Mouse (Mus musculus) C2C12 (cell line): Measurements from ENCODE around the gene Synpr. TPM values are rescaled to one million over a fixed set of nuclear protein-coding genes. Genes with fewer than 3 reads are reported as not detected.

ENCODE experiments used
- H3K27me3 ChIP-seq: one replicate; pipeline ENCODE4 v1.6.1; 2011; ENCODE audit not compliant: control insufficient read depth, insufficient read depth, insufficient read length
- H3K36me3 ChIP-seq: one replicate; pipeline ENCODE4 v1.6.1; 2011; ENCODE audit not compliant: control insufficient read depth, insufficient read depth
- H3K4me3 ChIP-seq: one replicate; pipeline ENCODE4 v1.5.1; 2011; ENCODE audit warnings: mild to moderate bottlenecking, control low read depth; ENCODE audit not compliant: poor library complexity, insufficient read depth, severe bottlenecking
- H3K79me2 ChIP-seq: one replicate; pipeline ENCODE4 v1.6.1; 2011; ENCODE audit not compliant: control insufficient read depth, insufficient read depth
- H3K79me3 ChIP-seq: one replicate; pipeline ENCODE4 v1.6.1; 2011; ENCODE audit warnings: low read depth, control low read depth
- H3ac ChIP-seq: one replicate; pipeline ENCODE3; 2011; ENCODE audit warnings: low read depth; ENCODE audit not compliant: control insufficient read depth, insufficient read length
- CEBPB ChIP-seq: IDR thresholded peaks from one replicate; pipeline ENCODE4 v1.6.1; 2011; ENCODE audit warnings: low read depth, mild to moderate bottlenecking, control low read depth, moderate library complexity
- CTCF ChIP-seq: IDR thresholded peaks from one replicate; pipeline ENCODE4 v1.5.1; 2011; ENCODE audit not compliant: control insufficient read depth, insufficient read depth, insufficient read length
- FOSL1 ChIP-seq: IDR thresholded peaks from one replicate; pipeline ENCODE4 v1.8.0; 2011; ENCODE audit warnings: mild to moderate bottlenecking, low read length; ENCODE audit not compliant: poor library complexity, insufficient read depth, severe bottlenecking
- MAX ChIP-seq: IDR thresholded peaks from one replicate; pipeline ENCODE4 v1.6.1; 2011; ENCODE audit warnings: mild to moderate bottlenecking, control low read depth
- MYOD1 ChIP-seq: IDR thresholded peaks from one replicate; pipeline ENCODE4 v1.6.1; 2011; ENCODE audit warnings: low read depth; ENCODE audit not compliant: control insufficient read depth, insufficient read length
- MYOG ChIP-seq: IDR thresholded peaks from one replicate; pipeline ENCODE4 v1.6.1; 2011; ENCODE audit not compliant: control insufficient read depth, insufficient read length; ENCODE audit errors: extremely low read depth
- USF1 ChIP-seq: IDR thresholded peaks from one replicate; pipeline ENCODE4 v1.6.1; 2011; ENCODE audit warnings: low read depth, mild to moderate bottlenecking, control low read depth, moderate library complexity
- polyA plus RNA-seq: library from polyadenylated mRNA; unstranded; fragments of >200 nt; fragmentation: generic; extraction: Trizol; gene quantifications from one replicate; pipeline ENCODE4 v1.2.1, GENCODE M21; 2012; ENCODE audit warnings: missing spikeins

Gene Synpr
- polyA plus RNA-seq, 1 experiment, result not detected

DNA sequence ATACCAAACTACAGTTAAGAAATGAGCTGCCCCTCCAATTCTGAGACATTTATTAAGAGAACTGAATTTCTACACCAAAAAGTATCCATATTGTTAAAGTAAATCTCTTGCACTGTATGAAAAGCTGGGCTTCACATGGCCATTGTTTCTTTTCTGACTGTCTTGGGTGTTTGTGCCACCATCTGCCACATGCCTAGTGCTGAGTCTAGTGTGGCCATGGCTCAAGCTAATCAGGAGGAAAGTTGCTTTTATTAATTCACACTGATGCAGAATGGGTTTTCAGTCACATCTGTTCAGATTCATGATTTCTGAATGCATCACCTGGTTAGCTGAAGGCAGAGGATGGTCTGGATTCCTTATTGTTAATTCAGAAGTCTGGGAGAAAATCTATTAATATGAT is 170.4 kb downstream of the Synpr start:
- H3K4me3 ChIP-seq, result no peak overlapping the region
- H3K27me3 ChIP-seq, result no peaks in the 10 kb centered on the region
- no peaks in the 10 kb centered on the region for H3K36me3 ChIP-seq
- no peak for TF ChIP-seq MAX
- TF ChIP-seq MYOD1, result no peak
- no peak for TF ChIP-seq USF1
- no peak for TF ChIP-seq MYOG
- TF ChIP-seq CTCF, result no peak
- TF ChIP-seq FOSL1, result no peak
- TF ChIP-seq CEBPB, result no peak
- no peaks in the 10 kb centered on the region for H3K79me3 ChIP-seq
- H3K79me2 ChIP-seq, result no peaks in the 10 kb centered on the region
- H3ac ChIP-seq, result no peak overlapping the region

DNA sequence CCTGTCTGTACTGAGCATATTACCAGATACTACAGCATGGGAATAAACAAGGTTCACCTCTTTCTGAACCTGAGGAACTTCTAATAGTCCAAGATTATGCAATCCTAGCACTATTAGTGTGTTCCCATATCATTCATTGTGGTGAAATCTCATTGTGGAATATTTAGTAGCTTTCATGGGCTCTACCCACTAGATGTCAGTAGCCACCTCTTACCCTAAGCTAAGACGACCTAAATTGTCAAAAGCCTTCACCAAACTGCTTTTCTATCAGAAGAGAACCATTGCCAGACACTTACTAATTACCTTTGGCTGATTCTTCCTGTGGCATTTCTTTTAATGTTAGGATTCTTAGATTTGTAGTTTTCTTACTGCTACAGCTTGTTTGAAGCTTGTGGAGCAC is 174.8 kb downstream of the Synpr start:
- Histone ChIP-seq H3ac (no peak overlapping the region), H3K27me3 (no peaks in the 10 kb centered on the region), H3K79me2 (no peaks in the 10 kb centered on the region), H3K36me3 (no peaks in the 10 kb centered on the region), H3K4me3 (no peak overlapping the region), H3K79me3 (no peaks in the 10 kb centered on the region)
- TF ChIP-seq CTCF, result no peak
- no peak for TF ChIP-seq USF1
- TF ChIP-seq MYOD1, result no peak
- no peak for TF ChIP-seq FOSL1
- no peak for TF ChIP-seq CEBPB
- TF ChIP-seq MAX, result no peak
- TF ChIP-seq MYOG, result no peak

DNA sequence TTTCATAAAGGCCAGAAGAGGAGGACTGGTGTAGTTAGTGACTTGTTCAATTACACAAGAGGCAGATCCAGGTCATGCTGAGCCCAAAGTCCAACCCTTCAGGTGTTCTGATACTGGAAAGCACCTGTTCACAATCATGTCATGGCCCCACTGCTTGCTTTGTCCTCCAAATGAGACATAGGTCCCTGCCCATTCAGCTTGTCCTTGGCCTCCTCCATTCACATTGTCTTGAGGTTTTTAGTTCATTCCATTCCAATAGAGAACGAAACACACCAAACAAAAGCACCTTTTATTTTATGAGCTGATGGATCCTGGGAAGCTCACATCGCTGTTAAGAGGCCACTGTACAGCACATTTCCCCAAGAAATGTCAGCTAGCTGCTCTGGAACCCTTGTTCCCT is 184.6 kb downstream of the Synpr start:
- H3K79me2 ChIP-seq, result no peaks in the 10 kb centered on the region
- H3K4me3 ChIP-seq, result no peak overlapping the region
- no peak overlapping the region for H3ac ChIP-seq
- no peaks in the 10 kb centered on the region for H3K79me3 ChIP-seq
- no peak for TF ChIP-seq MYOG
- no peak for TF ChIP-seq MYOD1
- TF ChIP-seq FOSL1, result no peak
- no peak for TF ChIP-seq USF1
- TF ChIP-seq CTCF, result no peak
- TF ChIP-seq MAX, result no peak
- TF ChIP-seq CEBPB, result no peak
- no peaks in the 10 kb centered on the region for H3K36me3 ChIP-seq
- H3K27me3 ChIP-seq, result no peaks in the 10 kb centered on the region

GRCm38 (mm10) chr14:13477821-13478220 is 193.2 kb downstream of the Synpr start:
- Histone ChIP-seq H3K4me3 (no peak overlapping the region), H3K79me3 (no peaks in the 10 kb centered on the region), H3ac (no peak overlapping the region), H3K27me3 (no peaks in the 10 kb centered on the region), H3K36me3 (no peaks in the 10 kb centered on the region), H3K79me2 (no peaks in the 10 kb centered on the region)
- no peak for TF ChIP-seq CEBPB
- no peak for TF ChIP-seq CTCF
- TF ChIP-seq USF1, result no peak
- no peak for TF ChIP-seq MAX
- no peak for TF ChIP-seq MYOD1
- no peak for TF ChIP-seq MYOG
- TF ChIP-seq FOSL1, result no peak

- Histone ChIP-seq H3K79me3 (no peaks in the 10 kb centered on the region), H3ac (no peak overlapping the region), H3K4me3 (no peak overlapping the region), H3K79me2 (no peaks in the 10 kb centered on the region), H3K36me3 (no peaks in the 10 kb centered on the region), H3K27me3 (no peaks in the 10 kb centered on the region)
- TF ChIP-seq CEBPB (no peak), FOSL1 (no peak), USF1 (no peak), MYOD1 (no peak), MYOG (no peak), CTCF (no peak), MAX (no peak)
Measured at GRCm38 (mm10) chr14:13505355-13505754, 220.8 kb downstream of the Synpr start.
